Comparison of ENCODE assay signal across 24 mouse cellular contexts in genomic region chrX:159731421-159731820, GRCm38 (mm10).
DNase-seq lines count a peak whose midpoint lies in the region; ATAC-seq and TF ChIP-seq lines count a peak whose summit lies in the region.
"Had no signal": no experiment of that assay in that cellular context is flagged by ENCODE, and none has a peak within 500 bp of the region (broad histone marks: within the 10 kb centered on the region; RNA-seq: fewer than 3 reads in every experiment).

No protein-coding gene starts in this region.

- ATAC-seq in frontal cortex, adult (ENCODE audit: low TSS enrichment): peak; percentile 59; the same call in 1 of the 2 replicates
- ATAC-seq in granulocyte monocyte progenitor cell, adult 5-6 weeks (replicated peaks; ENCODE audit: poor library complexity, severe bottlenecking): no peak
- ATAC-seq: forebrain, embryonic 14.5 days; forebrain, embryonic 16.5 days had no signal

- H3K79me3 ChIP-seq in C2C12 (ENCODE audit: low read depth): peaks cover 18% of the 10 kb centered on the region

- DNase-seq in frontal cortex, postnatal 10 days (ENCODE audit: low spot score in 2 of 2): no peak
- peak; percentile 63 for DNase-seq in NIH3T3 (ENCODE audit: low read depth)
- no peak for DNase-seq in thymus, postnatal 14 days
- DNase-seq in heart, adult 2 months: no peak
- DNase-seq: adrenal gland, adult 2 months; adrenal gland, postnatal 10 days; adrenal gland, postnatal 36 days; B cell, adult 2 months; cerebellum, adult 11-12 months; cerebellum, adult 2 months; cerebellum, adult 9-10 months; cerebellum, postnatal 10 days; cerebellum, postnatal 25 days had no signal

- no peak overlapping the region for H3ac ChIP-seq in C2C12 (ENCODE audit: control insufficient read depth, insufficient read length, low read depth)
- no peak overlapping the region for H3ac ChIP-seq in myocyte (ENCODE audit: control insufficient read depth, insufficient read length)

- H3K4me3 ChIP-seq in C2C12 (ENCODE audit: insufficient read depth, poor library complexity, severe bottlenecking) (no peak overlapping the region), myocyte (no peak overlapping the region)
- no peak overlapping the region for H3K4me3 ChIP-seq in heart, adult 2 months
- H3K4me3 ChIP-seq: embryonic facial prominence, embryonic 10.5 days; embryonic facial prominence, embryonic 12.5 days; erythroblast, embryonic 14.5 days; forebrain, embryonic 10.5 days; forebrain, embryonic 12.5 days had no signal

- H3K36me3 ChIP-seq in C2C12 (ENCODE audit: control insufficient read depth, insufficient read depth) (no peaks in the 10 kb centered on the region), myocyte (ENCODE audit: control insufficient read depth, insufficient read depth) (no peaks in the 10 kb centered on the region)
- no peaks in the 10 kb centered on the region for H3K36me3 ChIP-seq in heart, adult 2 months (ENCODE audit: control insufficient read depth, insufficient read depth, low read length)
- H3K36me3 ChIP-seq: embryonic facial prominence, embryonic 10.5 days; embryonic facial prominence, embryonic 12.5 days; forebrain, embryonic 10.5 days; forebrain, embryonic 12.5 days had no signal

- peaks cover 64% of the 10 kb centered on the region for H3K79me2 ChIP-seq in C2C12 (ENCODE audit: control insufficient read depth, insufficient read depth)
- peaks cover 52% of the 10 kb centered on the region for H3K79me2 ChIP-seq in myocyte (ENCODE audit: control insufficient read depth, insufficient read depth)
- no peaks in the 10 kb centered on the region for H3K79me2 ChIP-seq in heart, adult 2 months (replicated peaks; ENCODE audit: control insufficient read depth, insufficient read depth, low read length)

- intact Hi-C loops in heart, adult 2 months (cut with DNase I): no loop called here

- no peak overlapping the region for H3K27ac ChIP-seq in heart, adult 2 months
- H3K27ac ChIP-seq: embryonic facial prominence, embryonic 10.5 days; embryonic facial prominence, embryonic 12.5 days; forebrain, embryonic 10.5 days; forebrain, embryonic 12.5 days had no signal

- WGBS in heart, adult 2 months: 81% methylated on average over 3 of the region's 3 CpGs

- TF ChIP-seq CTCF in C2C12 (IDR thresholded peaks at IDR 0.05; ENCODE audit: control insufficient read depth, insufficient read depth, insufficient read length): no peak
- no peak for TF ChIP-seq CTCF in heart, adult 2 months (IDR thresholded peaks at IDR 0.05)

- TF ChIP-seq POLR2A in myocyte (IDR thresholded peaks at IDR 0.05; ENCODE audit: insufficient read length, low read depth): no peak
- no peak for TF ChIP-seq POLR2A in heart, adult 2 months (IDR thresholded peaks at IDR 0.05; ENCODE audit: insufficient read depth, low read depth, low read length)

- no peaks in the 10 kb centered on the region for H3K27me3 ChIP-seq in C2C12 (ENCODE audit: control insufficient read depth, insufficient read depth, insufficient read length)
- no peaks in the 10 kb centered on the region for H3K27me3 ChIP-seq in myocyte (ENCODE audit: control insufficient read depth, insufficient read depth, insufficient read length)
- H3K27me3 ChIP-seq in heart, adult 2 months (ENCODE audit: control insufficient read depth, insufficient read depth, low read length): no peaks in the 10 kb centered on the region

- TF ChIP-seq EP300 in heart, adult 2 months (IDR thresholded peaks at IDR 0.05; ENCODE audit: insufficient read depth, low read depth, low read length): no peak

- H3K4me1 ChIP-seq in heart, adult 2 months (ENCODE audit: control insufficient read depth, insufficient read depth, low read length): peaks cover 2% of the 10 kb centered on the region; the same call in 1 of the 2 replicates
- H3K4me1 ChIP-seq: embryonic facial prominence, embryonic 10.5 days; embryonic facial prominence, embryonic 12.5 days; forebrain, embryonic 10.5 days; forebrain, embryonic 12.5 days had no signal

- H3K4me2 ChIP-seq in myocyte (ENCODE audit: low read depth): peak overlapping the region; percentile 67
- H3K4me2 ChIP-seq: embryonic facial prominence, embryonic 12.5 days; forebrain, embryonic 12.5 days had no signal

- H3K9ac ChIP-seq in heart, adult 2 months (ENCODE audit: low read depth, low read length): no peak overlapping the region
- H3K9ac ChIP-seq: embryonic facial prominence, embryonic 12.5 days; forebrain, embryonic 12.5 days had no signal

TF ChIP-seq in C2C12, 6 proteins besides CTCF, POLR2A, EP300 and RAD21:
- TF ChIP-seq MAX (IDR thresholded peaks at IDR 0.05) (no peak), USF1 (IDR thresholded peaks at IDR 0.05; ENCODE audit: low read depth) (no peak), CEBPB (IDR thresholded peaks at IDR 0.05; ENCODE audit: low read depth) (peak; percentile 73), FOSL1 (IDR thresholded peaks at IDR 0.05; ENCODE audit: insufficient read depth, low read length, poor library complexity, severe bottlenecking) (peak; percentile 31), MYOG (IDR thresholded peaks at IDR 0.05; ENCODE audit: control insufficient read depth, extremely low read depth, insufficient read length) (no peak)

TF ChIP-seq in myocyte, 11 proteins besides CTCF, POLR2A, EP300 and RAD21:
- TF ChIP-seq E2F4 (IDR thresholded peaks at IDR 0.05; ENCODE audit: insufficient read depth) (no peak), TCF3 (IDR thresholded peaks at IDR 0.05; ENCODE audit: insufficient read length, low read depth) (no peak), SRF (IDR thresholded peaks at IDR 0.05; ENCODE audit: control insufficient read depth, insufficient read length, low read depth) (no peak), MAX (IDR thresholded peaks at IDR 0.05; ENCODE audit: low read depth) (no peak), CEBPB (IDR thresholded peaks at IDR 0.05; ENCODE audit: insufficient read depth, poor library complexity, severe bottlenecking) (peak; percentile 55; the same call in 1 of the 2 replicates)
TF ChIP-seq in myocyte: peak in this region for 1.
